Mouse (Mus musculus) ES-Bruce4 (cell line): Measurements from ENCODE around the gene Zc3h12d. TPM values are rescaled to one million over a fixed set of nuclear protein-coding genes. Genes with fewer than 3 reads are reported as not detected.
"Not testable (repeated sequence)": the region's sequence is repeated elsewhere in the genome, so short reads cannot be mapped to it uniquely, and the experiment has no call there.

ENCODE experiments used
- H3K27ac ChIP-seq: 2 replicates; pipeline ENCODE4 v1.5.1; 2012; ENCODE audit warnings: low read length, inconsistent platforms; ENCODE audit not compliant: insufficient read depth
- H3K27me3 ChIP-seq: 2 replicates; pipeline ENCODE4 v1.6.1; 2012; ENCODE audit warnings: mild to moderate bottlenecking, low read length, inconsistent platforms; ENCODE audit not compliant: control insufficient read depth, poor library complexity, insufficient read depth, severe bottlenecking
- H3K36me3 ChIP-seq: 2 replicates; pipeline ENCODE4 v1.6.1; 2012; ENCODE audit warnings: inconsistent platforms, mild to moderate bottlenecking, low read length, moderate library complexity; ENCODE audit not compliant: control insufficient read depth, poor library complexity, insufficient read depth, severe bottlenecking
- H3K4me1 ChIP-seq: one replicate; pipeline ENCODE4 v1.8.1; 2011; ENCODE audit warnings: low read length; ENCODE audit not compliant: control insufficient read depth, insufficient read depth
- H3K4me3 ChIP-seq: 2 replicates; pipeline ENCODE4 v1.5.1; 2011; ENCODE audit warnings: low read depth, mild to moderate bottlenecking, low read length
- H3K9ac ChIP-seq: 2 replicates; pipeline ENCODE4 v1.6.1; 2012; ENCODE audit warnings: low read depth, mild to moderate bottlenecking, inconsistent platforms; ENCODE audit not compliant: poor library complexity, severe bottlenecking
- H3K9me3 ChIP-seq: replicated peaks from 2 replicates; pipeline ENCODE4 v1.6.1; 2012; ENCODE audit warnings: mild to moderate bottlenecking, low read length, inconsistent platforms; ENCODE audit not compliant: control insufficient read depth, poor library complexity, insufficient read depth, severe bottlenecking
- CTCF ChIP-seq: IDR thresholded peaks from one replicate; pipeline ENCODE4 v1.8.1; 2011; ENCODE audit warnings: low read depth, low read length
- EP300 ChIP-seq: IDR thresholded peaks from 2 replicates; pipeline ENCODE4 v1.6.1; 2011; ENCODE audit warnings: low read depth, low read length; ENCODE audit not compliant: insufficient read depth
- POLR2A ChIP-seq: IDR thresholded peaks from one replicate; pipeline ENCODE4 v1.8.1; 2011; ENCODE audit warnings: low read length; ENCODE audit not compliant: insufficient read depth
- polyA plus RNA-seq: library from polyadenylated mRNA; stranded (reverse); fragments of >200 nt; gene quantifications from 2 replicates; pipeline ENCODE4 v1.2.4, GENCODE M21; 2011; ENCODE audit warnings: low read depth; ENCODE audit not compliant: missing spikeins, insufficient read depth, insufficient read length

Zc3h12d gene
- polyA plus RNA-seq, 1 experiment, result not detected

GRCm38 (mm10) chr10:7870571-7871315, 38.5 kb downstream of the Zc3h12d start:
- Histone ChIP-seq H3K4me1 (no peaks in the 10 kb centered on the region), H3K9me3 (0 out of 2 replicates have a peak, but pooled peaks cover 3% of the 10 kb centered on the region), H3K4me3 (no peak overlapping the region), H3K36me3 (no peaks in the 10 kb centered on the region), H3K27ac (no peak overlapping the region), H3K9ac (no peak overlapping the region), H3K27me3 (no peaks in the 10 kb centered on the region)
- TF ChIP-seq POLR2A, result no peak
- TF ChIP-seq CTCF, result peak; percentile 57
- TF ChIP-seq EP300, result no peak

GRCm38 (mm10) chr10:7871381-7872020, 39.2 kb downstream of the Zc3h12d start:
- TF ChIP-seq POLR2A, result no peak
- no peak for TF ChIP-seq EP300
- TF ChIP-seq CTCF, result no peak
- H3K27ac ChIP-seq, result no peak overlapping the region

GRCm38 (mm10) chr10:7874194-7874593, 41.9 kb downstream of the Zc3h12d start:
- H3K27me3 ChIP-seq, result no peaks in the 10 kb centered on the region
- no peaks in the 10 kb centered on the region for H3K36me3 ChIP-seq
- no peak overlapping the region for H3K9ac ChIP-seq
- TF ChIP-seq CTCF (no peak), POLR2A (no peak), EP300 (no peak)
- 0 out of 2 replicates have a peak, but pooled peaks cover 3% of the 10 kb centered on the region for H3K9me3 ChIP-seq
- no peak overlapping the region for H3K4me3 ChIP-seq
- H3K4me1 ChIP-seq, result no peaks in the 10 kb centered on the region
- no peak overlapping the region for H3K27ac ChIP-seq

More at GRCm38 (mm10) chr10:7871381-7872020, 39.2 kb downstream of the Zc3h12d start:
- Histone ChIP-seq H3K4me3 (no peak overlapping the region), H3K9ac (no peak overlapping the region), H3K27me3 (no peaks in the 10 kb centered on the region), H3K4me1 (no peaks in the 10 kb centered on the region), H3K9me3 (0 out of 2 replicates have a peak, but pooled peaks cover 3% of the 10 kb centered on the region), H3K36me3 (no peaks in the 10 kb centered on the region)

DNA sequence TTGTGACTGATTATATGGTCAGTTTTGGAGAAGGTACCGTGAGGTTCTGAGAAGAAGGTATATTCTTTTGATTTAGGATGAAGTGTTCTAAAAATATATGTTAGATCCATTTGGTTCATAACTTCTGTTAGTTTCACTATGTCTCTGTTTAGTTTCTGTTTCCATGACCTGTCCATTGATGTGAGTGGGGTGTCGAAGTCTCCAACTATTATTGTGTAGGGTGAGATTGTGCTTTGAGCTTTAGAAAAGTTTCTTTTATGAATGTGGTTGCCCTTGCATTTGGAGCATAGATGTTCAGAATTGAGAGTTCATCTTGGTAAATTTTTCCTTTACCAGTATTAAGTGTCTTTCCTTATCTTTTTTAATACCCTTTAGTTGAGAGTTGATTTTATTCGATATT, 48.0 kb downstream of the Zc3h12d start:
- H3K9me3 ChIP-seq, H3K27me3 ChIP-seq, H3K9ac ChIP-seq, H3K4me3 ChIP-seq, H3K4me1 ChIP-seq, H3K27ac ChIP-seq, H3K36me3 ChIP-seq: not testable (repeated sequence)

- TF ChIP-seq CTCF (no peak), POLR2A (no peak), EP300 (no peak)
- Histone ChIP-seq H3K9ac (no peak overlapping the region), H3K4me3 (no peak overlapping the region), H3K27me3 (no peaks in the 10 kb centered on the region), H3K9me3 (no peaks in the 10 kb centered on the region), H3K4me1 (no peaks in the 10 kb centered on the region), H3K27ac (no peak overlapping the region), H3K36me3 (no peaks in the 10 kb centered on the region)
Measured at GRCm38 (mm10) chr10:7881971-7882370, 49.7 kb downstream of the Zc3h12d start.

- TF ChIP-seq CTCF (peak; percentile 99), POLR2A (no peak)
- Histone ChIP-seq H3K27me3 (no peaks in the 10 kb centered on the region), H3K4me1 (no peaks in the 10 kb centered on the region), H3K36me3 (no peaks in the 10 kb centered on the region), H3K4me3 (no peak overlapping the region), H3K9ac (no peak overlapping the region), H3K9me3 (no peaks in the 10 kb centered on the region), H3K27ac (no peak overlapping the region)
Measured at GRCm38 (mm10) chr10:7883524-7883923, 51.3 kb downstream of the Zc3h12d start.
